Mouse (Mus musculus): Measurements from ENCODE around the gene Bfar. TPM values are rescaled to one million over a fixed set of nuclear protein-coding genes. Genes with fewer than 3 reads are reported as not detected.
"Not testable (repeated sequence)": the region's sequence is repeated elsewhere in the genome, so short reads cannot be mapped to it uniquely, and the experiment has no call there.

Gene Bfar
- polyA plus RNA-seq (2015; fragmentation: Nextera tagmentation; extraction: Ambion mirVana), result 42.1 and 47.9 TPM in 2 replicates

DNA sequence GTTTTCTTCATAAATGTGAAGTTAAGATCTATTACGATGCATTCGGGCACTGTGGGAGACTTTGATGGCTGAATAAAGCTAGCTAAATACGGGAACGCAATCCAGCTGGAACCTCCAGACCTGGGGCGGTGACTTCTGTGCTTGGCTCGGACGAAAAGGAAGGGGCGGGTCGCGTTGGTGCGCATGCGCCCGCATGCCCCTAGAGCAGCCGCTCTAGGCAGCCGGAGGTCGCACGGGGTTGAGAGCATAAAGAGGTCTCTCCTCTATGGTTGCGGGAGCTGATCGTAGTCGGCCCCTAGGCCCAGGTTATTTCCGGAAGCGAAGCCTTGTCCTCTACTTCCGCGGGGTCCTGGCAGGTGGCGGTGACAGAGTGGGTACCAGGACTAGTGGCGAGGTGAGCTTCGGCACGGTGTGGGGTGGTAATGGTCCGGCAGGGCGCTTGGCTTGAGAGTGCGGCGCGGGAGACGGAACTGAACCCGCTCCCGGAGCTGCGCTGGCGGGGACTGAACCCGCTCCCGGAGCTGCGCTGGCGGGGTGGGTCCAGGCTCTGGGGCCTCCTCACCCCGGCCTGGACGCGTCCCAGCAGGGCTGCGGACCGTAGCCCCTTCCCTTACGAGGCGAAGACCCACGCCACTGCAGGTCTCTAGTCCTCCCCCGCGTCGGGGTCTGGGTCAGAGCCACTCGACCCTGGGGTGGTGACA is at the start of gene Bfar, which contains the start of gene 3110001I22Rik:
Gene Bfar, plus strand, starts transcription at position 174 of the 701 bp plus-strand sequence.
Gene 3110001I22Rik, plus strand, starts transcription at position 245 of the 701 bp plus-strand sequence.
- peak within 1 kb of the TSS; percentile 91 for H3K27ac ChIP-seq
- no peaks in the 10 kb centered on the region for H3K27me3 ChIP-seq
- peaks cover 7% of the 10 kb centered on the region for H3K36me3 ChIP-seq
- peaks cover 20% of the 10 kb centered on the region for H3K4me1 ChIP-seq
- no peaks in the 10 kb centered on the region for H3K9me3 ChIP-seq
- H3K9ac ChIP-seq, result peak within 1 kb of the TSS; percentile 90
- ATAC-seq (ENCODE audit: borderline replicate concordance, extremely low read depth, low FRiP score, low TSS enrichment), result peak; percentile 90
- H3K4me3 ChIP-seq, result peak within 1 kb of the TSS; percentile 97
- under 1% methylated on average over 54 of the region's 54 CpGs for WGBS
- H3K4me2 ChIP-seq, result peak within 1 kb of the TSS; percentile 59

DNA sequence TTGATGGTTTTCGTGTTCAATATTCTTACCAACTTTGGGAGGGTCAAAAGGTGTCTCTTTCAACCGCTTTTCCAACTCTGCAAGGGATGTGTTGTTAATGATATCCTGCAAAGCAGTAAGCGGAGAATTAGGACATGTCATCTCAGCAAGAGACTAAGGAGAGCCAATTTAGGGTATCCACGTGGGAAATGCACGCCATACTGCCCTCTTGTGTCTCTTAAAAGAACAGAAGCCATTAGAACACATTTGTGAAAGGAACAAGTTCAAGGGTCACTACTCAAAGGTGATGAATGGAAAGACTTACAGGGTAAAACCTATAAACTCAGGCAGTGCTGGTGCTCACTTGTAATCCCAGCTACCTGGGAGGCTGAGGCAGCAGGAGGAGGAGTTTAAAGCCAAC is 43.3 kb upstream of the Bfar start:
- Histone ChIP-seq H3K4me3 (no peak overlapping the region), H3K27ac (no peak overlapping the region), H3K36me3 (peaks cover 57% of the 10 kb centered on the region), H3K4me2 (no peak overlapping the region), H3K4me1 (no peaks in the 10 kb centered on the region), H3K27me3 (no peaks in the 10 kb centered on the region), H3K9ac (no peak overlapping the region), H3K9me3 (no peaks in the 10 kb centered on the region)
- no peak for ATAC-seq (ENCODE audit: borderline replicate concordance, extremely low read depth, low FRiP score, low TSS enrichment)
- WGBS, result 47% methylated on average over 5 of the region's 5 CpGs

DNA sequence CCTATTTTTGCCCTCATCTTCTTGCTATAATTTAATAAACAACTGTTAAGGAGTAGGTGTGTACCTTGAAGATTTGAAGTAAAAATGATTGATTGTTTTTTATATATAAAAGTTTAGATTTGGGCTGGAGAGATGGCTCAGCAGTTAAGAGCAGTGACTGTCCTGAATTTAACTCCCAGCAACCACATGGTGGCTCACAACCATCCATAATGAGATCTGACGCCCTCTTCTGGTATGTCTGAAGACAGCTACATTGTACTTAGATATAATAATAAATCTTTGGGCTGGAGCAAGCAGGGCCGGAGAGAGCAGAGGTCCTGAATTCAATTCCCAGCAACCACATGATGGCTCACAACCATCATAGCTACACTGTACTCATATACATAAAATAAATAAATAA is 33.5 kb upstream of the Bfar start:
- H3K4me2 ChIP-seq; H3K9ac ChIP-seq; H3K4me1 ChIP-seq; ATAC-seq (ENCODE audit: borderline replicate concordance, extremely low read depth, low FRiP score, low TSS enrichment); H3K9me3 ChIP-seq; H3K4me3 ChIP-seq; H3K27me3 ChIP-seq; H3K27ac ChIP-seq: not testable (repeated sequence)
- peaks cover 26% of the 10 kb centered on the region for H3K36me3 ChIP-seq
- 56% methylated on average over 2 of the region's 2 CpGs for WGBS

DNA sequence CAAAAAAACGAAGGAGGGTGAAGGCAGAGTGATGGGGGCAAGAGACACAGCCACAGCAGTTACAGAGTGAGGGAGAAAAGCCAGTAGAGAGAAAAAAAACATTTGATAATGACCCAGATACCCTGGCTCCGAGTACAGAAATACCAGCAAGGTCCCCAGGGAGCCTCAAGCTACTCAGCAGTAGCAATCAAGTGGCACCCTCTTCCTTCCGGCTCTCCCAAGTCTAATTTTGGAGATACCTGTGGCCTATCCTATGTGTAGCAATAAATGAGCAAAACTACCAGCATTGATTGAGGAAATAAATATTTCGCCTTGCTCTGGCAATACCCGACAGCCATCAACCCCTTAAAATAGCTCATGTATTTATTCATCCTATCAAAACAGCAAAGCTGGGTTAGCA is 32.1 kb upstream of the Bfar start:
- Histone ChIP-seq H3K27me3 (no peaks in the 10 kb centered on the region), H3K4me3 (no peak overlapping the region), H3K4me1 (no peaks in the 10 kb centered on the region), H3K4me2 (no peak overlapping the region), H3K9ac (no peak overlapping the region), H3K27ac (no peak overlapping the region), H3K9me3 (no peaks in the 10 kb centered on the region), H3K36me3 (peaks cover 17% of the 10 kb centered on the region)
- 84% methylated on average over 5 of the region's 5 CpGs for WGBS
- ATAC-seq (ENCODE audit: borderline replicate concordance, extremely low read depth, low FRiP score, low TSS enrichment), result no peak

DNA sequence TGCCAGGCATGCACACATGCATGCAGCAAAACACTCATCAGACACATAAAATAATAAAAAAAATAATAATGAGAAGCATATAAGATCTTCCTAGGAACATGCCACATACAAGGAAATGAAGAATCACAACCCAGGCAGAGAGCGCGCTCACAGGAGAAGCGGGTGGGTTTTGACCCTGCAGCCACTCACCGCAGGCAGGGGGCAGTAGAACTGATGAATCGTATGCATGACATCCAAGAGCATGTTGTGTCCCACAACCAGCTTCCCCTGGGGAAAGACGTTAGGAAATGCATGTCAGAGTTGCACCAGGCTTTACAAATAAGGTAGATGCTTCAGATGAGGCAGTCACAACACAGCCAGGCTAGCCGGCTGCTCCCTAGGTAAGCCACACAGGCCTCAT is 31.6 kb upstream of the Bfar start:
- H3K4me1 ChIP-seq, result no peaks in the 10 kb centered on the region
- H3K4me3 ChIP-seq, result no peak overlapping the region
- H3K27me3 ChIP-seq, result no peaks in the 10 kb centered on the region
- WGBS, result 78% methylated on average over 7 of the region's 7 CpGs
- H3K27ac ChIP-seq, result no peak overlapping the region
- no peak overlapping the region for H3K9ac ChIP-seq
- H3K4me2 ChIP-seq, result no peak overlapping the region
- ATAC-seq (ENCODE audit: borderline replicate concordance, extremely low read depth, low FRiP score, low TSS enrichment), result no peak
- no peaks in the 10 kb centered on the region for H3K9me3 ChIP-seq
- H3K36me3 ChIP-seq, result peaks cover 14% of the 10 kb centered on the region; the same call in 1 of the 2 replicates

DNA sequence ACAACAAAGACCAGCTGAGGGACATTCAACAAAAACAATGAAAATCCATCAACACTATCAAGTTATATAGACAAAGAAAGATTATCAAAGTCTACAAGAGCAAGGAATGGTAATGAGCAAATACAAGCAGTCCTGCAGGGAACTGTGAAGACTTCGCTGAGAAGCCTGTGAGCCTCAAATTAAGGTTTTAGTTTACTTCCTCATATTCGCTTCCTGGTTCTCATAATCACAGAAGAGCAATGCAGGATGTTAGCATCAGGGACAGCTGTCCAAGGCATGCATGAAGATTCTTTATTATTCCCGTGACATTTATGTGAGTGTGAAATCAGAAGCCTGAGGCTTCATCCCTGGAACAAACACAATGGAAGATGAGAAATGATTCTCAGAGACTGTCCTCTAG is 27.2 kb upstream of the Bfar start:
- no peak overlapping the region for H3K4me3 ChIP-seq
- peaks cover 11% of the 10 kb centered on the region; the same call in 1 of the 2 replicates for H3K36me3 ChIP-seq
- no peak overlapping the region for H3K4me2 ChIP-seq
- H3K27ac ChIP-seq, result no peak overlapping the region
- H3K4me1 ChIP-seq, result no peaks in the 10 kb centered on the region
- 83% methylated on average over 3 of the region's 3 CpGs for WGBS
- ATAC-seq (ENCODE audit: borderline replicate concordance, extremely low read depth, low FRiP score, low TSS enrichment), result no peak
- no peaks in the 10 kb centered on the region for H3K9me3 ChIP-seq
- no peaks in the 10 kb centered on the region for H3K27me3 ChIP-seq
- H3K9ac ChIP-seq, result no peak overlapping the region

DNA sequence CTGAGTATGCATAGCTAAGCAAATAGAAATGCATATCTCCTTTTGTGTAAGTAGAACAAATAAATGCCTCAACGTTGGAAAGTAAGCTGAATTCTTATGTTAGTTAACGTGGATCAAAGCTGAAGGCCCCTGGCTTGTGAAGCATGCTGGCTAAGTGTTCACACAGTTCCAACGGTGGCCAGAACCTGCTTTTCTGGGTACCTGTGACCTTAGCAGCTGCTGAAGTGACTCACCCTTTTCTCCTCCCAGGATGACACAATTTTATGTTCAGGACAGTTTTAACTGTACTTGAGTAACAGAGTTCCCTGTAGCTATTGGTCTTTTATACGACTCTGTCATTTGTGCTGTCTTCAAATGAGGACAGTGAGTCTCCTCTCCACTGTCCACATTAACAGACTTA is 25.7 kb upstream of the Bfar start:
- H3K4me3 ChIP-seq, result no peak overlapping the region
- no peaks in the 10 kb centered on the region for H3K27me3 ChIP-seq
- no peak overlapping the region for H3K27ac ChIP-seq
- no peak overlapping the region for H3K4me2 ChIP-seq
- no peaks in the 10 kb centered on the region for H3K4me1 ChIP-seq
- H3K9me3 ChIP-seq, result no peaks in the 10 kb centered on the region
- ATAC-seq (ENCODE audit: borderline replicate concordance, extremely low read depth, low FRiP score, low TSS enrichment), result no peak
- 63% methylated on average over 4 of the region's 4 CpGs for WGBS
- peaks cover 20% of the 10 kb centered on the region for H3K36me3 ChIP-seq
- no peak overlapping the region for H3K9ac ChIP-seq

DNA sequence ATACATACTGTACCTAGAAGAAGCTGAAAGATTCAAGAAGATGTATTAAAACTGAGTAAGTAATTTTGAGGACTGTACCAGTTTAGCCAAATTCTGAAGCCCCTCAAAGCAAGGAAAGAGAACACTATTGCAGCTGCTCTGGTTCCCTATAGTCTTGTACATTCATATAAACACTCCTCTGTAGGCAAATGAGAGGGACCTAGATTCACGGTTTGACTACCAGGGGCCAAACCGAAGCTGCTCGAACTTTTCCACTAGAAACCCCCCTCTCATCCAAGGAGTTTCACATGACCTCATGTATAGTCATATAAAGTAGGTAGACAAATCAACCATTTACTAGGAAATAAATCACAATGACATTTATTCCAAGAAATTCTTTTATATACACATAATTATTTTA is 12.8 kb upstream of the Bfar start:
- 89% methylated on average over 3 of the region's 3 CpGs for WGBS
- H3K9me3 ChIP-seq, result no peaks in the 10 kb centered on the region
- no peaks in the 10 kb centered on the region for H3K4me1 ChIP-seq
- H3K4me3 ChIP-seq, result no peak overlapping the region
- ATAC-seq (ENCODE audit: borderline replicate concordance, extremely low read depth, low FRiP score, low TSS enrichment), result no peak
- H3K36me3 ChIP-seq, result peaks cover 61% of the 10 kb centered on the region
- H3K27ac ChIP-seq, result no peak overlapping the region
- H3K9ac ChIP-seq, result no peak overlapping the region
- no peak overlapping the region for H3K4me2 ChIP-seq
- no peaks in the 10 kb centered on the region for H3K27me3 ChIP-seq

DNA sequence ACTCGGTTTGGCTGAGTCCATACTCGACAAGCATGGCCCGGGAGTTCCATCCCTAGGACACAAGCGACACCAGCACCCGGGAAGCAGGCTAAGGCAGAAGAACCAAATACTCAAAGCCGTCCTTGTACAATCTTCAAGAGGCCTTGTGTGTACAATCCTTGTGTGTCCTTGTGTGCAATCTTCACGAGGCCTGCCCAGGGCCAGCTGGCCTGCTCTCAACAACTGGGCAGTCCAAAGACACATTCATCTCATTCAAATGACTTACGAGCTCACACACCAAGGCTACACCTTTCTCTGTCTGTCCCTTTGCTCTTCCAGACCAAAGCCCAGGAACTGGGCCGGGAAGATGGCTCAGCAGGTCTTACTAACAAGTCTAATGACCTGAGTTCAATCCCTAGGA is 10.9 kb upstream of the Bfar start:
- H3K9me3 ChIP-seq, result no peaks in the 10 kb centered on the region
- H3K4me2 ChIP-seq, result no peak overlapping the region
- H3K9ac ChIP-seq, result no peak overlapping the region
- H3K36me3 ChIP-seq, result peaks cover 54% of the 10 kb centered on the region
- H3K27me3 ChIP-seq, result no peaks in the 10 kb centered on the region
- no peak overlapping the region for H3K4me3 ChIP-seq
- no peak for ATAC-seq (ENCODE audit: borderline replicate concordance, extremely low read depth, low FRiP score, low TSS enrichment)
- 87% methylated on average over 9 of the region's 9 CpGs for WGBS
- no peaks in the 10 kb centered on the region for H3K4me1 ChIP-seq
- H3K27ac ChIP-seq, result no peak overlapping the region

DNA sequence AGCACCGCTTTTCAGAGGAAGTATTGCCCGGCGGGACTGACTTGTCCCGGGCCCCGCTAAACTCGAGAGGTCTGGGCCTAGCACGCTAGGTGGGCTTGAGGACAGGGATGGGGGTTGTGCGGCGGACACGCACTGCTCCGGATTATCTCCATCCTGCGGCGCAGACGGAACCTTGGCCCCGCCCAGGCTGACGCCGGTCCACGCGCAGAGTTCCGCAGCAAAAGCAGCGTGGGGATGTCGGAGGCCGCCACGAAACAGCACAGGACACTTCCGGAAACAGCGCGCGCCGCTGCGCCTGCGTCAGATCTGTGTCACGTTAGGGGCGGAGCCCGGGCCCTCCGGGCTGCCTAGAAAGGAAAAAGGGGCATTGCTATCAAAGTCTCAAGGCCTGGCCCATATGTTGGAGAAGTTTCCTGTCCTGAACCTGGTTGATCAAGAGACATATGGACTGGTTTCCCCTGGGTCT is 3.7 kb upstream of the Bfar start, which contains the start of gene Parn:
Gene Parn, minus strand, starts transcription at position 293 of the 466 bp plus-strand sequence.
- Histone ChIP-seq H3K27me3 (no peaks in the 10 kb centered on the region), H3K9me3 (no peaks in the 10 kb centered on the region), H3K36me3 (peaks cover 18% of the 10 kb centered on the region), H3K9ac (peak within 1 kb of the TSS; percentile 74), H3K4me3 (peak within 1 kb of the TSS; percentile 72), H3K4me2 (peak within 1 kb of the TSS; percentile 80), H3K4me1 (peaks cover 16% of the 10 kb centered on the region), H3K27ac (peak within 1 kb of the TSS; percentile 58)
- under 1% methylated on average over 35 of the region's 35 CpGs for WGBS
- ATAC-seq (ENCODE audit: borderline replicate concordance, extremely low read depth, low FRiP score, low TSS enrichment), result peak; percentile 89

DNA sequence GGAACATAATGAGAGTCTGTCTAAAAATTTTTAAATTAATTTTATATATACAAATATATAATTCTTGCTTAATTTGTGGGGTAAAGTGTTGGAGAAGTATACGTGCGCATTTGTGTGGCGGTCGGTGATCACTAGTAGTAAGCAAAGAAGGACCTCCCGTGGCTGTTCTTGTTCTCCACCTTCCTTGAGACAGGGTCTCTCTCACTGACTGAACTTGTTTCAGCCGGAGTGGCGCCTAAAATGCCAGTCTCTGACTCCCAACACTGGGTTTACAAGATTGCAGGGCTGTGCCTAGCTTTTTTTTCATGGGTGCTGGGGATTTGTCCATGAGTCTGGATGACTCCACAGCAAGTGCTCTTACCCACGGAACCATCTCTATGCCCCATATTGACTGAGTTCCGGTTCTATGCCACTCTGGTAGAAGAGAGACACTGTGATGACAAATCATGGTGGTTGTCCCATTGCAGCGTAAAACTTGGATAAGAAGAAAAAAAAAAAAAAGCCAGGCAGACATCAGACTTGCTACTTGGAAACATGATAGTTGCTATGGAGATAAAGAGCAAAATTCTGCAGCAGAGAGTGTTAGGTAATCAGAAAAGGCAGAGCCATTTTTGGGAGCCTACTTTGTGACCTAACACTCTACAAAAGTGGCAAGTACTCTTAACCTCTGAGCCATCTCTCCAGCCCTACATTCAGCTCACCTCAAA is 3.1 kb upstream of the Bfar start:
- peaks cover 11% of the 10 kb centered on the region; the same call in 1 of the 2 replicates for H3K36me3 ChIP-seq
- peak overlapping the region; percentile 72 for H3K4me3 ChIP-seq
- 74% methylated on average over 10 of the region's 10 CpGs for WGBS
- peaks cover 21% of the 10 kb centered on the region for H3K4me1 ChIP-seq
- peak overlapping the region; percentile 58 for H3K27ac ChIP-seq
- H3K9me3 ChIP-seq, result no peaks in the 10 kb centered on the region
- peak overlapping the region; percentile 80 for H3K4me2 ChIP-seq
- ATAC-seq (ENCODE audit: borderline replicate concordance, extremely low read depth, low FRiP score, low TSS enrichment), result no peak
- H3K27me3 ChIP-seq, result no peaks in the 10 kb centered on the region
- H3K9ac ChIP-seq, result no peak overlapping the region

DNA sequence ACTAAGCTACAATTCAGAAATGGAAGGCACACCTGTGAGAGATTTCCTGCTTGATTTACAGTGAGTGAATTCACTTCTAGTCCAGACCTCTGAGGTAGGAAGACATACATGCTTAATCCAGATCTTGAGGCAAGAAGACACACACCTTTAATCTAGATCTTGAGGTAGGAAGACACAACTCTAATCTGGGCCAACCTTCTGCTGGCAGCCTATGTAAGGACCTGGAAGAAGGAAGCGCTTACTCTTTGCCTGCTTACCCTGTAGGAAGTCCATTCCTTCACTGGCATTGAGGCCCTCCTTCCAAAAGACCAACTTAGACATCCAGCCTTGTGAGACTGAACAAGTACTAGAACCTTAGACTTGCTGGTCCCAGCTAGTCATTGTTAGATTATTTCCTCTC is 2.4 kb upstream of the Bfar start:
- Histone ChIP-seq H3K36me3 (peaks cover 9% of the 10 kb centered on the region; the same call in 1 of the 2 replicates), H3K27ac (no peak overlapping the region), H3K4me3 (no peak overlapping the region), H3K27me3 (no peaks in the 10 kb centered on the region), H3K9ac (no peak overlapping the region), H3K4me1 (peaks cover 21% of the 10 kb centered on the region), H3K9me3 (no peaks in the 10 kb centered on the region), H3K4me2 (no peak overlapping the region)
- ATAC-seq (ENCODE audit: borderline replicate concordance, extremely low read depth, low FRiP score, low TSS enrichment), result no peak
- 92% methylated on average over 1 of the region's 1 CpGs for WGBS

Data from lung, embryonic 15.5 days (tissue).